Mouse (Mus musculus): ENCODE results near the gene Hnf1b.

The Hnf1b gene

DNA sequence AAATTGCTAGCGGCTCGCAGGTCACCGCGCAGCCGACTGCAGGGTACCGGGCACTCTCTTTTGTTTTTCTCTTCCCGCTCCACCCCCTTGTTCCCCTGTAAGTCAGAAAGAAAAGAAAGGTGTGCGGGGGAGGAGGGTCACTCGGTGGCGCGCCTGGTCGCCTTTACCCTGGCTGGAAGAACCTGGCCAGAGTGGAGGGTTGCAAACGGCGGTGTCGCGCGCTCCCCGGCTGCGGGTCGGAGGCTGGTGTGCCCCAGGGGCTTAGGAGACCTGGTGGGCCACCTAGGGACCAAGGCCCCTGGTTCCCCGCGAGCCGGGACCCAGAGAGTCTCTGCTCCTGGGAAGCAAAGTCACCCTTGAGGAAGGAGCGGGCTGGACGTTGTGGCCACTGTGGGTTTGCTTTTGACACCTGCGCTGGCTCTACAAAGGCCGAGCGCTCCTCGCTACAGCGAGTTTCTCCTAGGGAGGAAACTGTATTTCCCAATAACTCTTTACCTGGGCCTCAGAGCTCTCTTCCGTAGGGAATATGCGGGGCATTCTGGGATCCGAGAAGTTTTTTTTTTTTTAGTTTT lies 3.4 kb downstream of the Hnf1b start:
- DNase-seq: peak; percentile 6 to 19

DNA sequence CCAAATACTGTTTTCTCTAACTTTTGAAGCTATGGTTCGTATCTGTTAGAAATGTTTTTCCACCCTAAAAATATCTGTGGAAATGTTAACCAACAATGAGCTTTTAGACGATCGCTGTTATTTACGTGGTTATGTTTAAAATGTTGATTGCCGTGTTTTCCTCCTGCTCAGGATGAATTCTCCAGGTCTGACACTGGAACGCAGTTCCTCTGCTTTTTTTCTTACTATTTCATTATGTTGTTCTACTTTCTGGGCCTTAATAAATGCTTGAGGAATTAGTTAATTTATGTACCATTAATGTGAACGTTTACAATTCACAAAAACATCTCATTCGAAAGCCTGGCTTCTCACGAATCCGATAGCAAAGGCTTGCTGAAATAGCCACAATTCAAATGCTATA lies 4.2 kb downstream of the Hnf1b start:
- DNase-seq: peak in 1 of 2 experiments; percentile 11

DNA sequence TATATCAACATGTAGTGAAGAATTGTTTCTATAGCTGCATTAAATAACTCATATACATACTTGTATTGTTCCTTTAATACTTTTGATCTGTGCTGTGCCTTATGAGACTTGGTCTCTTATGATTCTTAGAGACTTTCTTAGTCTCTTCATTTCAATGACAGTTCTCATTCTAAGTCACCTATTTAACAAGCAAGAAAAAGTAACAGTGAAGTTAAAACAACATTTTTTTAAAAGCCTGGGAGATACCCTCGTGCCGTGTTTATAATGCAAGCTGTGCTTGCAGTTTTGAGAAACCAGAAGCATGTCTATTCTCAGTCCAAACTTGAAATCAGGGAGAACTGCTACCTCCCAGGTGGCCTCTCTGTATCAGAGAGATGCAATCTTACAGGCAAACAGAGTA lies 4.8 kb downstream of the Hnf1b start:
- DNase-seq: no peak

DNA sequence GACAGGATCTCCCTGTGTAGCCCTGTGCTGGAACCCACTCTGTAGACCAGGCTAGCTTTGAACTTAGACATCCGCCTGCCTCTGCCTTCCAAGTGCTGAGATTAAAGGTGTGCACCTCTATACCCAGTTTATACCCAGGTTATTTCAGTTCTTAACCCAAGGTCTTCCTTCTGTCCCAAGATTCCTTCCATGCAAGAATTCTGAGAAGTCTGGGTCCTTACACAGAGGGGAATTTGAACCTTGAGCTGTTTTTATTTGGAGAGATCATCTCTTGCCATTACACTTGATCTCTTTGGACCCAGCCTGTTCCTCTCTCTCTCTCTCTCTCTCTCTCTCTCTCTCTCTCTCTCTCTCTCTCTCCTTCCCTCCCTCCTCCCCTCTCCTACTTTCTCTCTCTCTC lies 7.4 kb downstream of the Hnf1b start:
- no peak for DNase-seq

DNA sequence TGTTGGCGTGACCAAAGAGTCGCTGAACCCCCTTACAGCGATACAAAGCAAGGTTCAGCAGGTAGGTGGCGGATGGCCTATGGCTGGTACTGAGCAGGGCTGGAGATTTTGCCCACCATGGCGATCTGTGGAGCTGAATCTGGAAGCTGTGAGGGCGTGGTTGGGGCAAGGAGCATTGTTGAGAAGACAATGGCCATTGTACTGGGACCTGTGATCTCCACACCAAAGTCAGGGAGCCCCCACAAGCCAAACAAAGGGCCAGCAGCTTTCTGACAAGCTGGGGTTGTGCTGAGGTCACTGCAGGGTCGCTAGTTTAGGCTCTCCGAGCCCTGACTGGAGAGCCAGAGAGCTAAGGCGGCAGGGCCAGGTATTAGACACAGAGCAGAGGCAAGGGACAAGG lies 15.4 kb downstream of the Hnf1b start:
- no peak for DNase-seq

DNA sequence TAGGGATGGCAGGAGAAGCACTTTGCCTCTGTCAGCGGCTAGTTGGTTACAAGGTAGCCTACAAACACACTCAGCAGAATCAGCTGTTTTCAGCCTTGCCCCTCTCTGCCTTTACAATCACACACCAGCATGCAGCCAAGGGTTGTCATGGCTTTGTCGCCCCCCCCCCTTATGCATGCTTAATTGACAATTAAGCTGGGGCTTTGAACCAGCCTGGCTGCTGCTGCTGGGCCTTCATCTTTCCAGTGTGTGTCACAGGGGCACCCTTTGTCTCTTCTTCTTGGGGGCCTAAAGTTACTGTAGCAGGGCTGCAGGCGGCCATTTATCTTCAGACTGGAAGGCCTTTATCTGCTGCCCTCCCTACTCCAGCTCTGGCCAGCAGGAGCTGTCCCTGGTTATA lies 17.7 kb downstream of the Hnf1b start:
- no peak for DNase-seq

DNA sequence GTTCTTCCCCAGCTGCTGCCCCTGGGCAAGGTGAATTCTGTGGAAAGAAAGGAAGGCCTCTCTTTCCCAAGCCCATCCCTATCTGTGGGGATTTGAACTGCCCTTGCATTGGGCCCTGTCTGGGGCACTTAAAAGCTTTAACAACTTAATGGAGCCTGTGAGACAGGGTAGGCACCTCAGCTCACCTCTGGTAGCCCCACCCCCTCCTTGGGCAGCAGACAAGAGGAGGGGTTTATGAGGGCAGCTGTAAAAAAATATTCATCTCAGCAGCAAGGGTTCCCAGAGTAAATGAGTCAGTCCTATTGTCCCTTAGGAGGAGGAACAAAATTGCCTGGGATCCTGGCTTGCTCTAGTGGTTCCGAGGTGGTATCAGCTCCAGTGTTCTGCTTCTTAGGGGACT lies 19.3 kb downstream of the Hnf1b start:
- no peak for DNase-seq

DNA sequence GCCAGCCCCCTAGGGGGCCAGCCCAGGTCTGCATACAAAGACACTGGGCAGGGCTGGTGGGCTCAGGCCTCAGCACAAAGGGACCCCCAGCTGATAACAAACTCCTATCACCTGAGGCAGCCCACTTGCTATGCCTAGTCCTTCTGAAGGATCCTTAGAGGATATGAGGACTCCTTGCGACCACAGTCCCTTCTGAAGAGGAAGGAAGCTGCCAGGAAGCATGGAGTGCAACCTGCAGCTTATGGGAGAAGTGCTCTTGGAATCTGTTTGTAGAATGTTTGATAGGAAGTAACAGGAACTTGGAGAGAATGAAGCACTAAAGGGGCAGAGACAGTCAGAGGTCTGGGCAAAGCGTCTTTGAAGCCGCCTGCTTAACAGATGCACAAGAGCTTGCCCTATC lies 19.8 kb downstream of the Hnf1b start:
- no peak for DNase-seq

DNA sequence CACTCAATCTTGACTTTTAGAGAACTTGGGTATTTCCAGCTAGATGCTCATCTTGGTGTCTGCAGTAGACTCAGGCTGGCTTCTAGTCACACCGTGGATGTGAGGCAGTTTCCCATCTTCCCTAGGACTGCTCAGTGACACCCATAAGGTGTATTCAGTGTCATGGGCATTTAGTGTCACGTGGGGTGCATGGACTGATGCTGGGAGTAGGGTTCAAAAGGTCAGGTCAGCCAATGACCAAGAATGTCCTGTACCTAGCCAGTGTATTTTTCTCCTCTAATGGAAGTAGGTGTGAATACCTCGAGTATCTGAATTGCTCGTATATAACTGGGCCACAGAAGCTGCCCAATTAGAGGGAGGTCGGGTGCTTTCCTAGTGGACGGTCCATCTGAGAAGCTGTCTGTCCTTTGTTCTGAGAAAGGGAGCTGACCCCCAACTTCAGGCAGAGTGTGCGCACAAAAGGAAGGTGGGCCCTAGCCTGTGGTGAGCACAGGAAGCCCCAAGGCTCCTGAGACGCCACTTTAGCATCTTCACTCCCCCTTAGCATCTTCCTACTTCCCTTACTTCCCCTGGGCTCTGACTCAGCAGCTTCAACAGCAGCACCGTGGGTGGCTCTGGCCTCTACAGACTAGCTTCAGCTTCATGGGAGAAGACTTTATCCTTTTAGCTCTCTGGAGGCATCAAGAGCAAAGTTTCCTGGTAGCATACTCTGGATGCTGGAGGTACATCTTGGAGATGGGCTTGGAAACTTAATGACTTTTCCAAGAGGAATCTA lies 22.1 kb downstream of the Hnf1b start:
- no peak for DNase-seq

DNA sequence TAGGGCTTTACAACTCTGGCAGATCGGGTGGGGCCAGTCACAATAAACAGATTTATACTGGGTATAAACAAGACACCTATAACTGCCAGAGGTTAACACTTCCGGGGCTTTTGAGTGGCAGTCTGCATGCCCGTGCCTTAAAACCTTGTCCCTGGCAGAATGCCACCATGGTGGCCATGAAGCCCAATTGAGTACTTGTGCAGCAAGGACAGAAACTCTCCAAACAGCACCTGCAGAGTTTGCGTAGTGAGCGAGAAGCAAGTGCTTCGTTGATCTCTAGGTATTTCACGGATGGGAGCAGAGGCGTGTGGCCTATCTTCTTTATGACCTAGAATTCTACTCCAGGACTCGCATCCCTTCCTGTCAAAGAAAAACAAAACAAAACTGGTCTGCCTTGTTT lies 23.6 kb downstream of the Hnf1b start:
- DNase-seq: no peak

DNA sequence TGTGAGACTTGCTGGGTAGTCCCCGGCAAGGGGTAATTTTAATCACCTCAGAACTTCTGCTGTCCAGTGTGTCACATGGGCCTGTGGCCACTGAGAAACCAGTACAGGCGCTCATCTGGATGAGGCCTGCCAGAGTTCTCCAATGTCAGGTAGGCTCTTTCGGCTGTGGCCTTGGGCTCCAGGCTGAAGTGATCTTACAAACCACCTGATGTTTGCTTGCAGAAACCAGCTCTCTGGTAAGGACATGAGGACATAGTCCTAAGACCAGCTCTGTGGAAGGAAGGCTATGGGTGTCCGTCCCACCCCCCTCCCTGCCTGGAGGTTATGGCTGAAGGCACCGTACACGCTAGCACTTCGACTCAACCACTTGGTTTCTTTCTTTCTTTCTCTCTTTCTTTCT lies 26.8 kb downstream of the Hnf1b start:
- no peak for DNase-seq

DNA sequence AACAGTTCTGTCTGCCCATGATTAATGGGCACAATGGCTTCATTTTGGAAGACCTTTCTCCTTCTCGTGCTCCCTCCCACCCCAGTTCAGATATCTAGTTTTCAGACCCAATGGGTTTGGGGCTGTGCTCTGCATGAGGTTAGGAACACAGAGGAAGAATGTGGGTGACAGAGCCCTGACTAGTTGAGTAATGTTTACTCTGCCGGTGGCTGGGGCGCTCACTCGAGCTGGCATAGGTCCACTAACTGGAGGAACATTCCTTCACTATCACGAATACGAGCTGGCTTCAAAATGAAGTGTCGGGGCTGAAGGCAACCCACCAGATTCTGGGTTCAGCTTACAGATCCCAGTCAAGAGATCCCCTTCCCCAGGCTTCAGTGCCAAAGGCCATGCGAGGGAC lies 27.9 kb downstream of the Hnf1b start:
- no peak for DNase-seq

DNA sequence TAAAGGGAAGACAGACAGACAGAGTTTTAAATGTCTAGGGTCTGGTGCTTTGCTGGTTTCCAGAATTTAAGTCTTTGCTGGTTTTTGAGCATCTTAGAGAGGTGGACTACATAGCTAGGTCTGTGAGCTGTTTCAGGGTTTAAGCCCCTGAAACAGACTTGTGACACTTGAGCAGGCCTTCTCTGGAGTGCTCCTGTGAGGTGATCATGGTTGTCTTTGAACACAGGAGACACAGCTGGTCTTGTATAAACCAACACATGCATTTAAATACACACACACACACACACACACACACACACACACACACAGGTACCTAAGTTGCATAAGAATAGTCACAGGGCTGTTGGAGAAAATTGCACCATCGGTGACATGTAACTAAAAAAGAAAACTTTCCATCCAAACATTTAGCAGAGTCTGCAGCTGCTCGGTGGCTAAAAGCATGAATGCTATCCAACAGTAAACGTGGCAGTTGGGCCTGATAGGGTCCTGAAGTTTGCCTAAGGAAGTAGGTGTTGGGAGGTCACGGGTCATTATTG lies 28.6 kb downstream of the Hnf1b start:
- no peak for DNase-seq

DNA sequence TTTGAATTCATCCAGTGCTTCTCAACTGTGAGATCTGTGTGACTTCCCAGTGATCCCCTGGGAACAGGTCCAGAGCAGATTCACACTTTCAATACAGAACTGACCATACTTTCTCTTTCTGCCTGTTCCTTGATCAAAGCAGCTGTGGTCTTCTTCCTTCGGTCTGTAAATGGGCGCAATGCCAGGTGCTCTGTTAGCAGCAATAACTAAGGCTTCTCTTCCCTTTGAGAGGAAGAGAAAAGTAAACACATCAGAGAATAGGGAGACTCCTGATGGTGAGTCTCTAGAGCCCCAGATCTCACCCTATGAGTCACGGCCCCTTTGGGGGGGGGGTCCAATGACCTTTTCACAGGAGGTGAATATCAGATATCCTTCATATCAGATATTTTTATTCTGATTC lies 29.3 kb downstream of the Hnf1b start:
- DNase-seq: peak in 1 of 2 experiments; percentile 14

DNA sequence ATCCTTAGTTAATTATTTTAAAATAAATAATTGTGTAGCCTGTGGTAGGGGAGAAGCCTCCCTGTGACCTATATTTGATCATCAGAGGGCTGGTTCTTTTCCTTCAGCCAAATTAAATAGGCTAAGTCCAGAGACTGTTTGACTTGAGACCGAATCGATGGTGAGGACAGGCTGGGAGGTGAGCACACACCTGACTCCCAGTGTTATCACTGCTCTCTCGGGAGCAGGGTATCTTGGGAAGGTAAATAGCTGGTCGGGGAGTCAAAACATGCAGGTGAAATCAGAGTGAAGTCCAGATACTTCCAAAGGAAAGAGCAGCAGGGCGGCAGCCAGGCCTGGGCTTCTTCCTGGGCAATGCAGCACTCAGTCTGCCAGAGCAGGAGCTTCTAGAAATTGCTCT lies 31.6 kb downstream of the Hnf1b start:
- no peak for DNase-seq

DNA sequence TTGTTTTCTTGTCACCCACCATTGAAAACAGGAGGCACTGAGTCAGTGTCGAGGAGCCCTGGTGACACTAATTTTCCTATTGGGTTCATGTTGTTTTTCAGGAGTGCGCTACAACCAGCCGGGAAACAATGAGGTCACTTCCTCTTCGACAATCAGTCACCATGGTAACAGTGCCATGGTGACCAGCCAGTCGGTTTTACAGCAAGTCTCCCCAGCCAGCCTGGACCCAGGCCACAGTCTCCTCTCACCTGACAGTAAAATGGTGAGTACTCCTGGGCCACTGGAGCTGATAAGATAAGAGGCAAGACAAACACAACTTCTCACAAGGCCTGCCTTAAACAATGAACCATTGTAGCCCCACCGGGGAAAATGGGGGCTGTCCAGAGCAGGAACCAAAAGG lies 32.7 kb downstream of the Hnf1b start:
- DNase-seq: peak; percentile 5 to 28

DNA sequence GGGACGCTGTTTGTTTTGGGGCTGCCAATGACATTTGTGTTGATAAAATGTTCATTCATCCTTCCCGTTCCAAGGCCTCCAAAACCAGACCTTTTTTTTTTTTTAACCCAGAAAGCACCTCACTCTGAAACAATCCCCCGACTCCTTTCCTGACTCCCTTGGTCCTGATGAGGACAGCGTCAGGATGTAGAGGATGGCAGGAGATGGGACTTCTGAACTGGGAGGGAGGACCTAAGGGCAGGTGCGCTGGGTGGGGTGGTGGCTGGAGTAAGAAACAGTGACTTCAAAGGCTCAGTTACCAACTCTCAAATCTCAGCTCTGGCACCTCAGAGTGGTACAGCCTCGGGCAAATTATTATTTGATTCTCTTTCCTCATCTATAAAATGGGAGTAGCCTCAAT lies 33.2 kb downstream of the Hnf1b start:
- no peak for DNase-seq

DNA sequence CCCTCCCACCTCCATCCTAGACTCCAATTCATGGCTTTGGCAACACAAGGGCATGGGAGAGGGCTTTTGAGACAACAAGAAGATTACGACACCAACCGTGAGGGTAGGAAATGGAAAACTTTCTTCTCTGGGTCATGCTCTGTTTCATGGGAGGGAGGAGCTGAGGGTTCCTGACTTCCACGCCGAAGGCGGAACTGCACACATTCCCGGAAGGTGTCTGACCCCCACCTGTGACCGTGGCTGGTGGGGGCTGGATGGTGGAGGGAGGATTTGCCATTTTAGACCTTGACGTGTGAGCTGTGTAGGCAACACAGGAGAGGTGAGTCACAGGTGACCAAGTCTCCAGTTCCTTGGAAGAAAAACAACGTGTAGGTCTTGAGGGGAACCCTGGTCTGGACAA lies 33.9 kb downstream of the Hnf1b start:
- DNase-seq: no peak

DNA sequence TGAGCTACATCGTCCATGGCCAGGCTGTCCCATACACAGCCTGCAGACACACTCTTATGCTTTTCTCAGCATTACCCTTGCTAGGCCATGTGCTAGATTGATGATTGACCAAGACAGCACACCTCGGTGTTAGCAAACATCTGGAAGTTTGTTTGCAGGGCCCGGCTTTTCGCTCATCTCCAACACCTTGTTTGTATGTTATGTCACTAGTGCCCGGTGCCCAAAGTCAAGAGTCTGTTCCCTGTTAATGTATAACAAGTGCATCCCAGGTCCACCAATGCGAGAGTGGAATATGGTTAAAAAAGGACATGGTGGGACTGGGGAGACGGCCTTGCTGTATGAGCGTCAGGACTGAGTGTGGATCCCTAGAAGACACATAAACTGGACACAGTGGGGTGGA lies 35.3 kb downstream of the Hnf1b start:
- no peak for DNase-seq

DNA sequence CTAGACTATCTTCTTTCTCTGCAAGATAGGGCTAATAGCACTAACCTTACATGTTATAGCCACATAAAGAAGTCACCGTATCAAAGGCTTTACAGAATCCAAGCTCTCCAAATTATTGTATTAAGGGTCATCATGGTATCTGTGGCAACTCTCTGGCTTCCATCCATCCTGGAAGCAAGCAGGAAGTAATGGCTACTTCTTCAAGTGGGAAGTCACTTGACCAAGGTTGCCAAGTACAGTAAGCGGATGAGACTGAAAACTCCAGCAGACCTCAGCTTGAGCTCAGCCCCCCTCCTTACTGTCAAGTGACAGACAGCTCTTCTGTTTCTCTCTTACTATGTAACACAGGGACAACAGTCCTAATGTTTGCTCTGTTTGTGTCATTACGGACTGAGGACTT lies 36.9 kb downstream of the Hnf1b start:
- no peak for DNase-seq

DNA sequence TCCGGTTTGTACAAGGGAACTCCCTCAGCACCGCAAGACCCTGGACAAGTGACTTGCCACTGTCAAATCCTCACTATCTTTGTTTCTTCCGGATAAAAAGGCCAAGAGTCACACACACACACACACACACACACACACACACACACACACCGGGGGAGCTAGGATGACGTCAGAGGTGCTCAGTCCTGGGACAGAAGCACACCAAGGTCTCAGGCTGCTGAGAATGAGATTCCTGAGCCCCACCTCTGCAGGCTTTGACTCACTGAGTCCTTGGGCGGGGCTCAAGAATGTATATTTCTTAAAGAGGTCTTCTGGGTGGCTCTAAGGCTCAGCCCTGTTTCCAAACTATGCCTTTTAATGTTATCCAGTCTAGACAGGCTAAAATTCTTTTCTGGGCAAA lies 41.5 kb downstream of the Hnf1b start:
- no peak for DNase-seq

DNA sequence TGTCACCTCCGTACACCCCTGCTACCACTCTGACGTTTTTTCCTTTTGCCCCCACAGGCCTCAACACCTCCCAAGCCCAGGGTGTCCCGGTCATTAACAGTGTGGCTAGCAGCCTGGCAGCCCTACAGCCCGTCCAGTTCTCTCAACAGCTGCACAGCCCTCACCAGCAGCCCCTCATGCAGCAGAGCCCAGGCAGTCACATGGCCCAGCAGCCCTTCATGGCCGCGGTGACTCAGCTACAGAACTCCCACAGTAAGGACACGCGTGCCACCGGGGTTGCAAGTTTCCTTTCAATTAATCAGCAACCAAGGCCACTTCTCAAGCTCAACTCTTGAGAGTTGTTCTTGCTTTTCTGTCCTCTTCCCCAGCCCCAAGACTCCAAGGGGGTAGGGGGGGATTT lies 43.5 kb downstream of the Hnf1b start:
- no peak for DNase-seq

DNA sequence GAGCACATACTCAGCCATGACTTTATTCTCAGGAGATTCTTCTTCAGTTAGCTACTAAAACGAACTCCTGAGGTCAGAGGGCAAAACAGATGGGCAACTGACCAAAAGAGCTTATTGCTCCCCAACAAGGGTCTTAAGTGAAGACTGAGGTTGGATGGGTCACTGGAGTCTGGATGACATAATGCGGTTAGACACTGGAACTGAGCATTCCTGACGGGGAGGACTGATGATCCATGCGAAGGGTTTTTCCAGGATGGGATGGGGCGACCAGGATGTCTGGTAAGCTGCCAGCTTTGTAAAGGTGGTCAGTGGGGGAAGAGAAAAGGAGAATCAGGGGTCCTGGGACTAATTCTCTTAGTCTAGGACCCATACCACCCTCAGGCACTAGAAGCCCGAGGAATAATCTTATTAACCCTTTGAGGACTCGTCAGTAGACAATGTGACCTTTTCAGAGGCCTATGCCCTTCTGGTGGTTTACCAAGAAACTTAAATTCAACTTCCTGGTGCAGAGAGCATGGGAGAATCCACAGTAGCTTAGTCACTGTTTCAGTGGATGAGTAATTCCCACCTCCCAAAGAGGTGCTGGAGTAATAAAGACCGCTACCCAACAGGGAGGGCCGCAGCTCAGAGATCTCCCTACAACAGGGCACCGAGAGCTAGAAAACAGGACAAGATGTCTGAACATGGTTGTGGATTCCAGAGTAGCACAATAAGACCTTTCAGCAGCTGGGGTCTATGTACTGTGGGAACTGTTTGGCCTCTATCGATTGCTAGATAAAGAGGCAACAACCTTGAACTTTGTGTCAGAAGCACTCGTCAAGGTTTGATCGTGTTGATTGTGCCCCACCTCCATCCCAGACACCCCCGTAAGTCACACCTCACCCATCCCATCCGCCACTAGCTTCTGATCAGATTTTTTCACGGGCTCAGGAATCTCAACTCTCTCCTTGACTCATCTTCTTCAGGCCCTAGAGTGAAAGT lies 46.9 kb downstream of the Hnf1b start:
- no peak for DNase-seq

DNA sequence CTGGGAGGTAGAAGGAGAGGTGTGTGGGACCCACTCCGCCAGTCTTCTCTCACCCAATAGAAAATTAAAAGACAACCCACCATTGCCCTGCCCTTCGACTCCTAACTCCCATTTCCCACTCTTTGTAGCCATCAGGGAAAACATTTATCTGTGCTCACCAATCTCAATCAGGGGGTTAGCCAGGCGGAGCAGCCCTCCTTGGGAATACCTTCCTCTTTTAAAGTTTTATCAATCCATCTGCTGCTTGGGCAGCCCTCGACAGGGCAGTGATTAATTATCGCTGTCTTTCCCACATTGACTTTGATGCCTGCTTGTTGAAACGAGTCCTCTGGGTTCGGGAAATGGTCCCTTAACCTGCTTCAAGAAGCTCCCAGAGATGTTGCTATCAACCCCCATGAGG lies 47.7 kb downstream of the Hnf1b start:
- no peak for DNase-seq

Data from cerebellum, postnatal 14 days (tissue).